ENCODE assay signal across 9 mouse cellular contexts in the genomic region with DNA sequence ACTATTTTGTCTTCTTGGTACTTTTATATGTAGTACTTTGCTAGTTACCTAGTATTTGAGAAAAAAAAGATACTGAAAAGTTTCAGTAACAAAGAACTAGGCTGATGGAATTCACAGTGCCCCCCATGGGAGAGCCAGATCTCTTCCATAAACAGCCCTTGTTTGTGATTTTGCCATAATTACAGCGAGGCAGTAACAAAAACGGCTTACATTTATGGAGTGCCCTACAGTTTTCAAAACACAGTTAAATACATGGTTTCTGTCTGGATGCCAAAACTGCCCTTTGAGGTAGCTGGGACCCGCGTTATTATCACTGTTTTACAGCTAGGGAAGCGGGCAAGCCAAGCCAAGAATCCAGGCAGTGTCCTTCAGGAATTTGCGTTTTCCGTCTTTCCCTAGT. TPM values are rescaled to one million over a fixed set of nuclear protein-coding genes. Genes with fewer than 3 reads are reported as not detected.
DNase-seq lines count a peak whose midpoint lies in the region; ATAC-seq and TF ChIP-seq lines count a peak whose summit lies in the region.
"Had no signal": no experiment of that assay in that cellular context is flagged by ENCODE, and none has a peak within 500 bp of the region (broad histone marks: within the 10 kb centered on the region; RNA-seq: fewer than 3 reads in every experiment).

No protein-coding gene starts in this region.

- no peak for TF ChIP-seq POLR2A in limb, embryonic 14.5 days (IDR thresholded peaks at IDR 0.05; ENCODE audit: borderline replicate concordance, extremely low read depth, insufficient read depth, insufficient read length)

- H3K4me2 ChIP-seq in heart, embryonic 16.5 days (ENCODE audit: low read depth, low read length) = peak overlapping the region; percentile 76
- peak overlapping the region; percentile 52 for H3K4me2 ChIP-seq in limb, embryonic 14.5 days (replicated peaks; ENCODE audit: low read depth, low read length, severe bottlenecking)
- peak overlapping the region; percentile 50 for H3K4me2 ChIP-seq in neural tube, embryonic 11.5 days (ENCODE audit: low read depth)

- no peaks in the 10 kb centered on the region for H3K4me1 ChIP-seq in brown adipose tissue, adult 24 weeks (ENCODE audit: control insufficient read depth, insufficient read depth, insufficient read length, low read length)
- peaks cover 22% of the 10 kb centered on the region for H3K4me1 ChIP-seq in heart, embryonic 16.5 days (ENCODE audit: control insufficient read depth, insufficient read depth, low read length)
- peaks cover 12% of the 10 kb centered on the region; the same call in 1 of the 2 replicates for H3K4me1 ChIP-seq in limb, embryonic 14.5 days (ENCODE audit: control insufficient read depth, insufficient read depth, low read length)
- peaks cover 10% of the 10 kb centered on the region for H3K4me1 ChIP-seq in neural tube, embryonic 11.5 days (ENCODE audit: control insufficient read depth, insufficient read depth, low read length)

- no peaks in the 10 kb centered on the region for H3K27me3 ChIP-seq in heart, embryonic 16.5 days (ENCODE audit: control insufficient read depth, insufficient read depth, low read length)
- no peaks in the 10 kb centered on the region for H3K27me3 ChIP-seq in limb, embryonic 14.5 days (ENCODE audit: control insufficient read depth, insufficient read depth, low read length)
- H3K27me3 ChIP-seq in neural tube, embryonic 11.5 days (ENCODE audit: control insufficient read depth, insufficient read depth, low read length) = no peaks in the 10 kb centered on the region

- H3K9ac ChIP-seq in heart, embryonic 16.5 days (ENCODE audit: low read length) = peak overlapping the region; percentile 71
- H3K9ac ChIP-seq in limb, embryonic 14.5 days (ENCODE audit: low read depth, low read length, severe bottlenecking) = peak overlapping the region; percentile 60
- peak overlapping the region; percentile 44 for H3K9ac ChIP-seq in neural tube, embryonic 11.5 days (ENCODE audit: low read length)

- H3K9me3 ChIP-seq in heart, embryonic 16.5 days (replicated peaks; ENCODE audit: control insufficient read depth, low read length) = no peaks in the 10 kb centered on the region
- H3K9me3 ChIP-seq in limb, embryonic 14.5 days (ENCODE audit: control insufficient read depth, low read length) = no peaks in the 10 kb centered on the region
- no peaks in the 10 kb centered on the region for H3K9me3 ChIP-seq in neural tube, embryonic 11.5 days (ENCODE audit: control insufficient read depth, low read length)

- no peaks in the 10 kb centered on the region for H3K36me3 ChIP-seq in heart, embryonic 16.5 days (ENCODE audit: control insufficient read depth, insufficient read depth)
- no peaks in the 10 kb centered on the region for H3K36me3 ChIP-seq in limb, embryonic 14.5 days (ENCODE audit: control insufficient read depth, insufficient read depth, low read length)
- H3K36me3 ChIP-seq in neural tube, embryonic 11.5 days (ENCODE audit: control insufficient read depth, insufficient read depth, low read length) = no peaks in the 10 kb centered on the region

- DNase-seq in heart, adult 18-20 months = peak; percentile 18 to 44
- DNase-seq in heart, adult 8-10 months (ENCODE audit: low spot score) = no peak
- DNase-seq in limb, embryonic 14.5 days (ENCODE audit: low spot score) = peak; percentile 65
- peak; percentile 16 for DNase-seq in neural tube, embryonic 11.5 days (ENCODE audit: low spot score)
- no peak for DNase-seq in frontal cortex, postnatal 14 days (ENCODE audit: low spot score in 2 of 2)
- no peak for DNase-seq in ovary, adult 18-20 months (ENCODE audit: low spot score)

- H3K4me3 ChIP-seq in brown adipose tissue, adult 24 weeks (ENCODE audit: insufficient read depth, low read depth, low read length) = peak overlapping the region; percentile 75
- peak overlapping the region; percentile 96 for H3K4me3 ChIP-seq in heart, embryonic 16.5 days (ENCODE audit: low read length)
- H3K4me3 ChIP-seq in limb, embryonic 14.5 days (replicated peaks; ENCODE audit: low read length) = peak overlapping the region; percentile 95
- H3K4me3 ChIP-seq in neural tube, embryonic 11.5 days (ENCODE audit: low read depth, low read length) = peak overlapping the region; percentile 83

- no peak for ATAC-seq in heart, embryonic 16.5 days (replicated peaks; ENCODE audit: extremely low read depth, insufficient read depth, low FRiP score)
- no peak for ATAC-seq in limb, embryonic 14.5 days (ENCODE audit: low FRiP score, low read depth)
- no peak for ATAC-seq in neural tube, embryonic 11.5 days (ENCODE audit: insufficient read depth, low FRiP score, low TSS enrichment)

- 9% methylated on average over 7 of the region's 7 CpGs for WGBS in heart, embryonic 16.5 days
- WGBS in limb, embryonic 14.5 days = 10% methylated on average over 7 of the region's 7 CpGs
- 43% methylated on average over 7 of the region's 7 CpGs for WGBS in neural tube, embryonic 11.5 days

- H3K27ac ChIP-seq in brown adipose tissue, adult 24 weeks (replicated peaks; ENCODE audit: low read depth, low read length) = peak overlapping the region; percentile 42
- H3K27ac ChIP-seq in heart, embryonic 16.5 days (ENCODE audit: low read length) = peak overlapping the region; percentile 74
- H3K27ac ChIP-seq in limb, embryonic 14.5 days (replicated peaks; ENCODE audit: low read depth, low read length) = peak overlapping the region; percentile 88
- no peak overlapping the region for H3K27ac ChIP-seq in neural tube, embryonic 11.5 days (ENCODE audit: low read depth, low read length)

RNA-seq across cellular contexts. Expression of gene Btbd7, which starts 0.6 kb away (rescaled TPM):
- total RNA-seq in heart, adult 18-20 months (2021) = 10 to 100 TPM; 25.3 to 26.1 TPM
- total RNA-seq in heart, adult 8-10 months (2022) = 10 to 100 TPM; 22.8 to 27.1 (median 26.1) TPM
- polyA plus RNA-seq in brown adipose tissue, adult 24 weeks (2012; ENCODE audit: insufficient read depth, insufficient read length, missing spikeins) = 8.3 and 8.8 TPM in 2 replicates
- polyA plus RNA-seq in heart, embryonic 16.5 days (2015; fragmentation: Nextera tagmentation; extraction: Ambion mirVana) = 10.7 and 12.8 TPM in 2 replicates
- polyA plus RNA-seq in limb, embryonic 14.5 days (2012; rRNA removed) = 25.4 and 30.5 TPM in 2 replicates
- 23.0 and 24.5 TPM in 2 replicates for polyA plus RNA-seq in limb, embryonic 14.5 days (2014; fragmentation: Nextera tagmentation; extraction: Ambion mirVana)
- polyA plus RNA-seq in neural tube, embryonic 11.5 days (2014; fragmentation: Nextera tagmentation; extraction: Ambion mirVana) = 20.1 and 20.2 TPM in 2 replicates

RNA-seq across cellular contexts. Expression of gene Cox8c, which starts 20.2 kb away (rescaled TPM):
- not detected for total RNA-seq in heart, adult 18-20 months (2021)
- total RNA-seq in heart, adult 8-10 months (2022) = not detected
- polyA plus RNA-seq in brown adipose tissue, adult 24 weeks (2012; ENCODE audit: insufficient read depth, insufficient read length, missing spikeins) = not detected in 2 replicates
- not detected in 2 replicates for polyA plus RNA-seq in heart, embryonic 16.5 days (2015; fragmentation: Nextera tagmentation; extraction: Ambion mirVana)
- not detected in 2 replicates for polyA plus RNA-seq in limb, embryonic 14.5 days (2012; rRNA removed)
- not detected in 2 replicates for polyA plus RNA-seq in limb, embryonic 14.5 days (2014; fragmentation: Nextera tagmentation; extraction: Ambion mirVana)
- not detected in 2 replicates for polyA plus RNA-seq in neural tube, embryonic 11.5 days (2014; fragmentation: Nextera tagmentation; extraction: Ambion mirVana)
- total RNA-seq: layer of hippocampus, postnatal 25 days had no signal

Comparison
In these comparisons a context has a peak if more than half of its experiments do, and no peak if none do; other contexts are left out.
1. DNase-seq: peak in heart, adult 18-20 months (2 of 2), limb, embryonic 14.5 days (single experiment) and neural tube, embryonic 11.5 days (single experiment); none in heart, adult 8-10 months (single experiment), frontal cortex, postnatal 14 days (0 of 2) and ovary, adult 18-20 months (single experiment).
2. Peak in every context shown above with its lines, with median percentiles within 50 percentile points of each other: H3K4me3 ChIP-seq, H3K4me2 ChIP-seq and H3K9ac ChIP-seq.